Mouse (Mus musculus) intestine, postnatal 0 days (tissue): ENCODE results near the gene Sectm1a. TPM values are rescaled to one million over a fixed set of nuclear protein-coding genes. Genes with fewer than 3 reads are reported as not detected.
A peak's percentile ranks its signal among the peaks of the same experiment; 100 is the strongest.

Experiments
- ATAC-seq: fragments of 200-750 bp; cut with Nextera tagmentation; 2 replicates; pipeline ENCODE4 v1.8.0; 2017; ENCODE audit warnings: mild to moderate bottlenecking, moderate TSS enrichment, moderate library complexity
- H3K27ac ChIP-seq: fragments of 300-500 bp; sonication (generic); 2 replicates; pipeline ENCODE4 v1.5.1; 2014; ENCODE audit warnings: mild to moderate bottlenecking, low read depth, low read length, moderate library complexity
- H3K27me3 ChIP-seq: fragments of 300-500 bp; sonication (generic); replicated peaks from 2 replicates; pipeline ENCODE4 v1.6.1; 2014; ENCODE audit warnings: low read length, mixed read lengths; ENCODE audit not compliant: control insufficient read depth, insufficient read depth
- H3K36me3 ChIP-seq: fragments of 300-500 bp; sonication (generic); 2 replicates; pipeline ENCODE4 v1.6.1; 2014; ENCODE audit warnings: mild to moderate bottlenecking, moderate library complexity; ENCODE audit not compliant: control insufficient read depth, insufficient read depth
- H3K4me1 ChIP-seq: fragments of 300-500 bp; sonication (generic); replicated peaks from 2 replicates; pipeline ENCODE4 v1.6.1; 2014; ENCODE audit warnings: antibody characterized with exemption, low read length, mixed read lengths; ENCODE audit not compliant: control insufficient read depth, insufficient read depth
- H3K4me2 ChIP-seq: fragments of 300-500 bp; sonication (generic); replicated peaks from 2 replicates; pipeline ENCODE4 v1.6.1; 2014; ENCODE audit warnings: low read depth, mild to moderate bottlenecking, moderate library complexity
- H3K4me3 ChIP-seq: fragments of 300-500 bp; sonication (generic); 2 replicates; pipeline ENCODE4 v1.5.1; 2014; ENCODE audit warnings: low read depth, low read length
- H3K9ac ChIP-seq: fragments of 300-500 bp; sonication (generic); 2 replicates; pipeline ENCODE4 v1.6.1; 2014; ENCODE audit warnings: mild to moderate bottlenecking, low read depth, low read length
- H3K9me3 ChIP-seq: fragments of 300-500 bp; sonication (generic); 2 replicates; pipeline ENCODE4 v1.6.1; 2016; ENCODE audit warnings: mixed run types; ENCODE audit not compliant: control insufficient read depth
- CTCF ChIP-seq: sonication (generic); IDR thresholded peaks from 2 replicates; pipeline ENCODE4 v1.5.1; 2016; ENCODE audit warnings: low read depth, mild to moderate bottlenecking, control low read depth, antibody characterized with exemption, moderate library complexity
- WGBS: fragments of 180-500 bp; shearing (Covaris S2); extraction: QIAGEN DNeasy Blood & Tissue Kit; methylation state at CpG from one replicate; pipeline ENCODE4 v1.1.7; 2014; 5-methylcytosine and 5-hydroxymethylcytosine counted together
- polyA plus RNA-seq: library from polyadenylated mRNA; unstranded; fragments of >200 nt; fragmentation: Nextera tagmentation; extraction: Ambion mirVana; gene quantifications from 2 replicates; pipeline ENCODE4 v1.2.1, GENCODE M21; 2015

Gene Sectm1a
- polyA plus RNA-seq, 1 experiment from 2014 or later, result 10.0 TPM

- 34% methylated on average over 5 of the region's 5 CpGs for whole genome bisulfite sequencing
- Histone ChIP-seq H3K9me3 (no peaks in the 10 kb centered on the region), H3K4me3 (no peak overlapping the region), H3K9ac (no peak overlapping the region), H3K27ac (peak overlapping the region; percentile 94), H3K4me2 (no peak overlapping the region), H3K36me3 (no peaks in the 10 kb centered on the region), H3K4me1 (peaks cover 20% of the 10 kb centered on the region), H3K27me3 (no peaks in the 10 kb centered on the region)
- no peak for TF ChIP-seq CTCF
- peak; percentile 94 for ATAC-seq
These were observed 22.9 kb downstream of the Sectm1a start for GRCm38 (mm10) chr11:121058122-121058521.

DNA sequence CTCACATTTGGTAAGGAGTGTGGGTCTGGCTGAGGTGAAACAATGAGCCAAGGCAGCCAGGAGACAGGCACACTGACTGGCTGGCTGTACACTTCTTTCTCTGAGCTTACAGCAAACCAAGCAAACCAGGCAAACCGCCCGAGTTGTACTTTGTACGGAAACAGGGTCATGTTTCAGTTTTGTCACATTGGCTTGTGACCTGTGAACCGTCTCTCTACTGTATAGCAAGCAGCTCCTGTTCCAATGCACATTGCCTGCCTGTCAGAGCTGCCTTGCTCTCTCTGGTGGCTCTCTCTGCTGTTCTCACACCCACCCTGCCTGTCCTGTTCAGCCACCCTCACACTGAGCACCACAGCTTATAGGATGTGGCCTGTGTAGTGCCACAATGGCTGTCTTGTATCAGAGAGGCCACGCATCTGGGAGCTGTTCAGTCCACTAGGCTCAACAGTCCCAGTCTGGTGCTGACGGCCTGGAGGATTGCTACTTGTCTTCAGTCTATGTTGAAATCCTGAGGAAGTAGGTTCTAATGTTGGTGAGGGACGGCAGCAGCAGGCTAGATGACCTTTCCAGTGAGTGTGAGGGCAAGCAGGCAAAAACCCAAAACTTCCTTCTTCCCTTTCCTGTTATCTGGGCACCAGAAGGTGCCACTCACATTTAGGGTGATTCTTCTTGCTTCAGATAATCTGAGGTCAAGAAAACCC, 24.3 kb downstream of the Sectm1a start:
- Histone ChIP-seq H3K36me3 (no peaks in the 10 kb centered on the region), H3K9me3 (no peaks in the 10 kb centered on the region), H3K4me2 (no peak overlapping the region), H3K27ac (peak overlapping the region; percentile 94), H3K9ac (peak overlapping the region; percentile 17; the same call in 1 of the 2 replicates), H3K27me3 (no peaks in the 10 kb centered on the region), H3K4me3 (no peak overlapping the region), H3K4me1 (peaks cover 15% of the 10 kb centered on the region)
- TF ChIP-seq CTCF, result no peak
- 29% methylated on average over 7 of the region's 7 CpGs for WGBS
- ATAC-seq, result peak; percentile 20

DNA sequence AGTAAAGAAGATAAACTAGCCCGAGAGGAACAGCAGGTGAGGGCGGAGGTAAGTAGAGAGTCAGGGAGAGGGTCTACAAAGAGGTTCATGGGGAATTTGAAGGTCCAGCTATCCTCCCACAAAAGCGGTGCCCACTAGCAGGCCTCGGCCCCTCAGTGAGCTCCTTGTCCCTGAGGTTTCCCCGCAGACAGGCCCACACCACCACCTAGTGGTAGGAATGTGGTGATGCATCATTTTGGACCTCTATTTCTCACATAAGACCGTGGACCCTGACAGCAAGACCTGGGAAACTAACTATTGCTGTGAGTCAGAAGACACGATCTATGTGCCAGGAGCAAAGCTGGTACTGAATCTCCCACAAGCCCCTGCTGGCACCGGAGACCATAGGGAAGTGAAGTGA, 27.5 kb downstream of the Sectm1a start:
- H3K4me3 ChIP-seq, result no peak overlapping the region
- no peak overlapping the region for H3K9ac ChIP-seq
- H3K36me3 ChIP-seq, result no peaks in the 10 kb centered on the region
- H3K4me1 ChIP-seq, result peaks cover 9% of the 10 kb centered on the region
- 0 out of 2 replicates have a peak overlapping the region, but pooled peaks have one; percentile 11 for H3K27ac ChIP-seq
- TF ChIP-seq CTCF, result peak; percentile 99
- H3K27me3 ChIP-seq, result no peaks in the 10 kb centered on the region
- no peaks in the 10 kb centered on the region for H3K9me3 ChIP-seq
- no peak for ATAC-seq
- H3K4me2 ChIP-seq, result no peak overlapping the region
- 19% methylated on average over 8 of the region's 8 CpGs for WGBS

- no peak overlapping the region for H3K9ac ChIP-seq
- H3K27ac ChIP-seq, result no peak overlapping the region
- WGBS, result 43% methylated on average over 4 of the region's 4 CpGs
- no peaks in the 10 kb centered on the region for H3K36me3 ChIP-seq
- no peak for TF ChIP-seq CTCF
- peaks cover 9% of the 10 kb centered on the region for H3K4me1 ChIP-seq
- ATAC-seq, result peak; percentile 44
- no peak overlapping the region for H3K4me3 ChIP-seq
- H3K27me3 ChIP-seq, result no peaks in the 10 kb centered on the region
- no peak overlapping the region for H3K4me2 ChIP-seq
- no peaks in the 10 kb centered on the region for H3K9me3 ChIP-seq
These were observed 28.6 kb downstream of the Sectm1a start for GRCm38 (mm10) chr11:121052387-121052786.

- 38% methylated on average over 1 of the region's 1 CpGs for WGBS
- Histone ChIP-seq H3K27me3 (no peaks in the 10 kb centered on the region), H3K27ac (no peak overlapping the region), H3K9ac (no peak overlapping the region), H3K9me3 (no peaks in the 10 kb centered on the region), H3K4me3 (no peak overlapping the region), H3K4me1 (peaks cover 5% of the 10 kb centered on the region), H3K4me2 (no peak overlapping the region), H3K36me3 (no peaks in the 10 kb centered on the region)
- TF ChIP-seq CTCF, result no peak
- ATAC-seq, result no peak
These were observed 29.2 kb downstream of the Sectm1a start for GRCm38 (mm10) chr11:121051793-121052192.

- Histone ChIP-seq H3K4me3 (no peak overlapping the region), H3K36me3 (no peaks in the 10 kb centered on the region), H3K9me3 (no peaks in the 10 kb centered on the region), H3K9ac (no peak overlapping the region), H3K27ac (no peak overlapping the region), H3K4me2 (no peak overlapping the region), H3K4me1 (no peaks in the 10 kb centered on the region; the same call in 1 of the 2 replicates), H3K27me3 (no peaks in the 10 kb centered on the region)
- 46% methylated on average over 1 of the region's 1 CpGs for WGBS
- no peak for TF ChIP-seq CTCF
- ATAC-seq, result no peak
These were observed 31.2 kb downstream of the Sectm1a start for GRCm38 (mm10) chr11:121049840-121050239.
